Mouse (Mus musculus) MEL (cell line): ENCODE measurements at regions not wholly inside any gene's neighbourhood (a gene's known extent, or its start where the extent isn't known, plus 50 kb on each side); places are given as distances from the start of the nearest gene placed in this dataset.

Experiments used
- DNase-seq: peaks from one replicate; pipeline ENCODE4 v3.0.0; 2011; ENCODE audit warnings: low read depth, low spot score
- H3K27ac ChIP-seq: 2 replicates; pipeline ENCODE4 v1.5.1; 2012; ENCODE audit warnings: low read depth, mild to moderate bottlenecking, control low read depth, low read length, moderate library complexity; ENCODE audit not compliant: control insufficient read depth
- H3K27me3 ChIP-seq, 2 experiments: fragments of 150-350 bp in 1 of 2; sonication (generic) in 1 of 2; 2 replicates each; pipeline ENCODE4 v1.6.1; 2012; ENCODE audit warnings: low read length in 2 of 2, mild to moderate bottlenecking in 2 of 2, improper control_type of control experiment in 1 of 2, moderate library complexity in 1 of 2; ENCODE audit not compliant: insufficient read depth in 2 of 2, control insufficient read depth in 1 of 2
- H3K36me3 ChIP-seq, 2 experiments: 2 replicates each; pipeline ENCODE4 v1.6.1; 2012 to 2014; ENCODE audit warnings: low read length in 2 of 2, improper control_type of control experiment in 1 of 2, inconsistent platforms in 1 of 2, mild to moderate bottlenecking in 1 of 2; ENCODE audit not compliant: insufficient read depth in 2 of 2, control insufficient read depth in 1 of 2
- H3K4me1 ChIP-seq, 2 experiments: fragments of 150-350 bp in 1 of 2; sonication (generic) in 1 of 2; 2 replicates each; pipeline ENCODE4 v1.6.1; 2012; ENCODE audit warnings: low read length in 2 of 2, improper control_type of control experiment in 1 of 2, mild to moderate bottlenecking in 1 of 2; ENCODE audit not compliant: insufficient read depth in 2 of 2, control insufficient read depth in 1 of 2
- H3K4me3 ChIP-seq, 2 experiments: fragments of 150-350 bp in 1 of 2; sonication (generic) in 1 of 2; 2 replicates each; pipeline ENCODE4 v1.5.1; 2012; ENCODE audit warnings: low read depth in 2 of 2, low read length in 2 of 2, mild to moderate bottlenecking in 2 of 2, moderate library complexity in 2 of 2, control low read depth in 1 of 2, improper control_type of control experiment in 1 of 2; ENCODE audit not compliant: control insufficient read depth in 1 of 2, insufficient read depth in 1 of 2
- H3K79me2 ChIP-seq: 2 replicates; pipeline ENCODE4 v1.6.1; 2012; ENCODE audit warnings: mild to moderate bottlenecking, low read length, moderate library complexity; ENCODE audit not compliant: control insufficient read depth, poor library complexity, insufficient read depth
- H3K9ac ChIP-seq: 2 replicates; pipeline ENCODE4 v1.6.1; 2012; ENCODE audit warnings: low read depth, mild to moderate bottlenecking, control low read depth, low read length, moderate library complexity; ENCODE audit not compliant: control insufficient read depth, poor library complexity, severe bottlenecking
- H3K9me3 ChIP-seq: fragments of 150-350 bp; sonication (generic); replicated peaks from 2 replicates; pipeline ENCODE4 v1.6.1; 2012; ENCODE audit warnings: mild to moderate bottlenecking, low read length, improper control_type of control experiment, moderate library complexity; ENCODE audit not compliant: insufficient read depth
- BHLHE40 ChIP-seq: IDR thresholded peaks from 2 replicates; pipeline ENCODE4 v1.6.1; 2012; ENCODE audit warnings: low read depth, mild to moderate bottlenecking, inconsistent platforms, low read length, improper control_type of control experiment, borderline replicate concordance
- CHD1 ChIP-seq: IDR thresholded peaks from 2 replicates; pipeline ENCODE4 v1.6.1; 2012; ENCODE audit warnings: low read depth, mild to moderate bottlenecking, inconsistent platforms, low read length, improper control_type of control experiment
- CHD2 ChIP-seq: IDR thresholded peaks from 2 replicates; pipeline ENCODE4 v1.6.1; 2011; ENCODE audit warnings: low read length, improper control_type of control experiment
- CTCF ChIP-seq, 3 experiments: IDR thresholded peaks in 2 of 3; conservative IDR thresholded peaks in 1 of 3; 2 replicates each; pipeline ENCODE4 v1.5.1; 2011 to 2012; ENCODE audit warnings: low read length in 3 of 3, low read depth in 2 of 3, mild to moderate bottlenecking in 2 of 3, improper control_type of control experiment in 1 of 3, inconsistent platforms in 1 of 3, mixed read lengths in 1 of 3, moderate library complexity in 1 of 3; ENCODE audit not compliant: control insufficient read depth in 1 of 3, insufficient read depth in 1 of 3, poor library complexity in 1 of 3, severe bottlenecking in 1 of 3
- ELF1 ChIP-seq: IDR thresholded peaks from 2 replicates; pipeline ENCODE4 v1.6.1; 2014; ENCODE audit warnings: low read depth, mild to moderate bottlenecking, inconsistent platforms, low read length, improper control_type of control experiment, moderate library complexity
- EP300 ChIP-seq, 2 experiments: IDR thresholded peaks; 2 replicates each; pipeline ENCODE4 v1.6.1; 2011; ENCODE audit warnings: improper control_type of control experiment in 2 of 2, low read length in 2 of 2, low read depth in 1 of 2, mild to moderate bottlenecking in 1 of 2
- GATA1 ChIP-seq: IDR thresholded peaks from 2 replicates; pipeline ENCODE4 v1.6.1; 2011; ENCODE audit warnings: low read depth, low read length, improper control_type of control experiment
- HCFC1 ChIP-seq: IDR thresholded peaks from 2 replicates; pipeline ENCODE4 v1.6.1; 2012; ENCODE audit warnings: low read depth, mild to moderate bottlenecking, inconsistent platforms, low read length, improper control_type of control experiment, moderate library complexity
- JUND ChIP-seq: IDR thresholded peaks from 2 replicates; pipeline ENCODE4 v1.6.1; 2011; ENCODE audit warnings: low read depth, mild to moderate bottlenecking, improper control_type of control experiment, low read length
- MAFK ChIP-seq: IDR thresholded peaks from 2 replicates; pipeline ENCODE4 v1.6.1; 2011; ENCODE audit warnings: low read depth, mild to moderate bottlenecking, low read length, improper control_type of control experiment, borderline replicate concordance
- MAX ChIP-seq: IDR thresholded peaks from 2 replicates; pipeline ENCODE4 v1.6.1; 2011; ENCODE audit warnings: low read length, improper control_type of control experiment
- MAZ ChIP-seq: IDR thresholded peaks from 2 replicates; pipeline ENCODE4 v1.6.1; 2012; ENCODE audit warnings: low read depth, mild to moderate bottlenecking, inconsistent platforms, low read length, improper control_type of control experiment
- MEF2A ChIP-seq: IDR thresholded peaks from 2 replicates; pipeline ENCODE4 v1.6.1; 2014; ENCODE audit warnings: low read depth, mild to moderate bottlenecking, inconsistent platforms, low read length, improper control_type of control experiment; ENCODE audit not compliant: poor library complexity, insufficient replicate concordance, severe bottlenecking; ENCODE audit errors: extremely low read depth
- MXI1 ChIP-seq: IDR thresholded peaks from 2 replicates; pipeline ENCODE4 v1.6.1; 2011; ENCODE audit warnings: mild to moderate bottlenecking, low read depth, low read length, improper control_type of control experiment
- MYC ChIP-seq: IDR thresholded peaks from 2 replicates; pipeline ENCODE4 v1.6.1; 2011; ENCODE audit warnings: low read depth, mild to moderate bottlenecking, low read length, improper control_type of control experiment, moderate library complexity
- NRF1 ChIP-seq: IDR thresholded peaks from 2 replicates; pipeline ENCODE4 v1.6.1; 2014; ENCODE audit warnings: low read depth, mild to moderate bottlenecking, inconsistent platforms, low read length, improper control_type of control experiment, moderate library complexity; ENCODE audit not compliant: poor library complexity, insufficient read depth, severe bottlenecking
- POLR2A ChIP-seq, 2 experiments: IDR thresholded peaks; 2 replicates each; pipeline ENCODE4 v1.6.1; 2011 to 2012; ENCODE audit warnings: low read length in 2 of 2, mild to moderate bottlenecking in 2 of 2, control low read depth in 1 of 2, improper control_type of control experiment in 1 of 2, low read depth in 1 of 2, moderate library complexity in 1 of 2; ENCODE audit not compliant: control insufficient read depth in 1 of 2, insufficient read depth in 1 of 2, poor library complexity in 1 of 2
- SIN3A ChIP-seq: IDR thresholded peaks from 2 replicates; pipeline ENCODE4 v1.6.1; 2012; ENCODE audit warnings: low read length, improper control_type of control experiment, inconsistent platforms
- SMC3 ChIP-seq: IDR thresholded peaks from 2 replicates; pipeline ENCODE4 v1.6.1; 2011; ENCODE audit warnings: low read depth, low read length, improper control_type of control experiment
- TBP ChIP-seq: IDR thresholded peaks from 2 replicates; pipeline ENCODE4 v1.8.0; 2011; ENCODE audit warnings: low read depth, low read length, improper control_type of control experiment
- UBTF ChIP-seq: IDR thresholded peaks from 2 replicates; pipeline ENCODE4 v1.6.1; 2012; ENCODE audit warnings: low read depth, mild to moderate bottlenecking, inconsistent platforms, low read length, improper control_type of control experiment, moderate library complexity, borderline replicate concordance; ENCODE audit not compliant: insufficient read depth
- USF2 ChIP-seq, 2 experiments: IDR thresholded peaks; 2 replicates each; pipeline ENCODE4 v1.6.1; 2011 to 2012; ENCODE audit warnings: improper control_type of control experiment in 2 of 2, low read length in 2 of 2, borderline replicate concordance in 1 of 2, inconsistent platforms in 1 of 2, low read depth in 1 of 2, mild to moderate bottlenecking in 1 of 2; ENCODE audit not compliant: insufficient read depth in 1 of 2
- ZC3H11A ChIP-seq: IDR thresholded peaks from 2 replicates; pipeline ENCODE4 v1.6.1; 2012; ENCODE audit warnings: low read depth, mild to moderate bottlenecking, inconsistent platforms, low read length, improper control_type of control experiment
- ZNF384 ChIP-seq: IDR thresholded peaks from 2 replicates; pipeline ENCODE4 v1.6.1; 2012; ENCODE audit warnings: low read depth, mild to moderate bottlenecking, inconsistent platforms, low read length, improper control_type of control experiment

GRCm38 (mm10) chr3:83495584-83495983, 270.5 kb upstream of the Sfrp2 start:
- Histone ChIP-seq H3K27me3 (no peaks in the 10 kb centered on the region), H3K9me3 (no peaks in the 10 kb centered on the region), H3K27ac (no peak overlapping the region), H3K79me2 (no peaks in the 10 kb centered on the region), H3K4me1 (no peaks in the 10 kb centered on the region), H3K4me3 (no peak overlapping the region), H3K36me3 (no peaks in the 10 kb centered on the region), H3K9ac (no peak overlapping the region)
- no peak for DNase-seq
- TF ChIP-seq ZNF384 (no peak), POLR2A (IDR thresholded peaks at IDR 0.05; ENCODE audit: control insufficient read depth in 1 of 2, insufficient read depth in 1 of 2, low read depth in 1 of 2, low read length in 2 of 2, poor library complexity in 1 of 2) (no peak), MAX (no peak), CHD2 (no peak), CTCF (IDR thresholded peaks at IDR 0.05 in 2 of 3, conservative IDR thresholded peaks at IDR 0.05 in 1 of 3; ENCODE audit: control insufficient read depth in 1 of 3, insufficient read depth in 1 of 3, low read depth in 2 of 3, low read length in 3 of 3, poor library complexity in 1 of 3, severe bottlenecking in 1 of 3) (no peak), MEF2A (no peak), EP300 (IDR thresholded peaks at IDR 0.05; ENCODE audit: low read depth in 1 of 2, low read length in 2 of 2) (no peak), SIN3A (no peak), JUND (no peak), MAZ (no peak), MAFK (no peak), HCFC1 (no peak), USF2 (IDR thresholded peaks at IDR 0.05; ENCODE audit: borderline replicate concordance in 1 of 2, insufficient read depth in 1 of 2, low read depth in 1 of 2, low read length in 2 of 2) (no peak)

- no peak overlapping the region for H3K4me3 ChIP-seq
- no peaks in the 10 kb centered on the region for H3K79me2 ChIP-seq
- no peak for TF ChIP-seq UBTF
- no peak for TF ChIP-seq ZC3H11A
- no peak for TF ChIP-seq ELF1
- TF ChIP-seq JUND = no peak
- TF ChIP-seq MXI1 = no peak
- no peak for TF ChIP-seq ZNF384
- TF ChIP-seq MYC = no peak
- TF ChIP-seq SMC3 = no peak
- no peak for TF ChIP-seq NRF1
- TF ChIP-seq CHD1 = no peak
- no peak for TF ChIP-seq TBP
- TF ChIP-seq BHLHE40 = no peak
- TF ChIP-seq GATA1 = no peak
- no peaks in the 10 kb centered on the region for H3K4me1 ChIP-seq
- no peaks in the 10 kb centered on the region for H3K9me3 ChIP-seq
- H3K27ac ChIP-seq = no peak overlapping the region
- H3K9ac ChIP-seq = no peak overlapping the region
- H3K36me3 ChIP-seq = no peaks in the 10 kb centered on the region
- H3K27me3 ChIP-seq = no peaks in the 10 kb centered on the region
- no peak for DNase-seq
These were observed 262.2 kb upstream of the Sfrp2 start for GRCm38 (mm10) chr3:83503901-83504300.
